Mouse (Mus musculus) heart, embryonic 14.5 days (tissue): ENCODE data around the gene 1700003H04Rik. TPM values are rescaled to one million over a fixed set of nuclear protein-coding genes. Genes with fewer than 3 reads are reported as not detected.

Experiments
- polyA plus RNA-seq: library from polyadenylated mRNA; unstranded; fragments of >200 nt; fragmentation: Nextera tagmentation; extraction: Ambion mirVana; gene quantifications from 2 replicates; pipeline ENCODE4 v1.2.1, GENCODE M21; 2014

Gene 1700003H04Rik
- polyA plus RNA-seq, 1 experiment from 2014 or later, result not detected

Other genes starting within 250 kb of the 1700003H04Rik start
- gene 1700006A11Rik, start 155.1 kb downstream of the 1700003H04Rik start, polyA plus RNA-seq, result not detected in 2 replicates